Mouse (Mus musculus) C2C12 (cell line): ENCODE data around the gene Slc20a1. TPM values are rescaled to one million over a fixed set of nuclear protein-coding genes. Genes with fewer than 3 reads are reported as not detected.

ENCODE experiments used
- H3K27me3 ChIP-seq: one replicate; pipeline ENCODE4 v1.6.1; 2011; ENCODE audit not compliant: control insufficient read depth, insufficient read depth, insufficient read length
- H3K36me3 ChIP-seq: one replicate; pipeline ENCODE4 v1.6.1; 2011; ENCODE audit not compliant: control insufficient read depth, insufficient read depth
- H3K4me3 ChIP-seq: one replicate; pipeline ENCODE4 v1.5.1; 2011; ENCODE audit warnings: mild to moderate bottlenecking, control low read depth; ENCODE audit not compliant: poor library complexity, insufficient read depth, severe bottlenecking
- H3K79me2 ChIP-seq: one replicate; pipeline ENCODE4 v1.6.1; 2011; ENCODE audit not compliant: control insufficient read depth, insufficient read depth
- H3K79me3 ChIP-seq: one replicate; pipeline ENCODE4 v1.6.1; 2011; ENCODE audit warnings: low read depth, control low read depth
- H3ac ChIP-seq: one replicate; pipeline ENCODE3; 2011; ENCODE audit warnings: low read depth; ENCODE audit not compliant: control insufficient read depth, insufficient read length
- CEBPB ChIP-seq: IDR thresholded peaks from one replicate; pipeline ENCODE4 v1.6.1; 2011; ENCODE audit warnings: low read depth, mild to moderate bottlenecking, control low read depth, moderate library complexity
- CTCF ChIP-seq: IDR thresholded peaks from one replicate; pipeline ENCODE4 v1.5.1; 2011; ENCODE audit not compliant: control insufficient read depth, insufficient read depth, insufficient read length
- FOSL1 ChIP-seq: IDR thresholded peaks from one replicate; pipeline ENCODE4 v1.8.0; 2011; ENCODE audit warnings: mild to moderate bottlenecking, low read length; ENCODE audit not compliant: poor library complexity, insufficient read depth, severe bottlenecking
- MAX ChIP-seq: IDR thresholded peaks from one replicate; pipeline ENCODE4 v1.6.1; 2011; ENCODE audit warnings: mild to moderate bottlenecking, control low read depth
- MYOD1 ChIP-seq: IDR thresholded peaks from one replicate; pipeline ENCODE4 v1.6.1; 2011; ENCODE audit warnings: low read depth; ENCODE audit not compliant: control insufficient read depth, insufficient read length
- MYOG ChIP-seq: IDR thresholded peaks from one replicate; pipeline ENCODE4 v1.6.1; 2011; ENCODE audit not compliant: control insufficient read depth, insufficient read length; ENCODE audit errors: extremely low read depth
- USF1 ChIP-seq: IDR thresholded peaks from one replicate; pipeline ENCODE4 v1.6.1; 2011; ENCODE audit warnings: low read depth, mild to moderate bottlenecking, control low read depth, moderate library complexity
- polyA plus RNA-seq: library from polyadenylated mRNA; unstranded; fragments of >200 nt; fragmentation: generic; extraction: Trizol; gene quantifications from one replicate; pipeline ENCODE4 v1.2.1, GENCODE M21; 2012; ENCODE audit warnings: missing spikeins

Slc20a1 gene
- polyA plus RNA-seq, 1 experiment, result 57.4 TPM

DNA sequence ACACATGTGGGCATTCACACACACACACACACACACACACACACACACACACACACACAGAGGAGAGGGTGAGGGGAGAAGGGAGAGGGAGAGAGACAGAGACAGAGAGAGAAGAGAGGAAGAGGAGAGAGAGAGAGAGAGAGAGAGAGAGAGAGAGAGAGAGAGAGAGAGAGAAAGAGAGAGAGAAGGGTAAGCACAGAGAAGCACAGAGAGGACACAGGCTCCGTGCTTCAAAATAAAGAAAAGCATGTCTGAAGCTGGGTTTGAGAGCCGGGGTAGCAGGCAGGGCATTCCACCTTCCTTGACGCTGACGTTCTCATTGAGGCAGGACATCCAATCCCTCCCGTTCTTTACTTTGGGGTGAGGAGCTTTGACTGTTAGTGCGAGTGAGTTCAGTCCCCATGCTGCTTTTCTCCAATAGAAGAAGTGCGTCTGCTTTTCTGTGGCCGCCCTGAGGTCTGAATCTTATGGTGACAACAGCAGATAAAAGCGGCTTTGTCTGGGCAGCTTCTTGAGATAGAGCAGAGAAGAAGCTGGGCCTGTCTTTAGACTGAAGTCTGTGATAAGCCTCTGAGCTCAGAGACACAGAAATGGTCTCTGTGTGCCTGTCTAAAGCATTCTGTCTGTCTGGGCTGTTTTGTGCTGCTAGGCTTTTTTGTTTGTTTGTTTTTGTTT is 35.4 kb downstream of the Slc20a1 start:
- Histone ChIP-seq H3ac (no peak overlapping the region), H3K27me3 (no peaks in the 10 kb centered on the region), H3K79me2 (no peaks in the 10 kb centered on the region), H3K4me3 (no peak overlapping the region), H3K36me3 (no peaks in the 10 kb centered on the region), H3K79me3 (no peaks in the 10 kb centered on the region)
- TF ChIP-seq MYOD1, result no peak
- no peak for TF ChIP-seq MAX
- no peak for TF ChIP-seq USF1
- TF ChIP-seq CTCF, result no peak
- TF ChIP-seq FOSL1, result no peak
- no peak for TF ChIP-seq CEBPB
- no peak for TF ChIP-seq MYOG

- H3K36me3 ChIP-seq, result no peaks in the 10 kb centered on the region
- H3K79me3 ChIP-seq, result no peaks in the 10 kb centered on the region
- H3ac ChIP-seq, result no peak overlapping the region
- no peak overlapping the region for H3K4me3 ChIP-seq
- TF ChIP-seq FOSL1 (no peak), MAX (no peak), MYOD1 (no peak), USF1 (no peak), CEBPB (no peak)
- no peaks in the 10 kb centered on the region for H3K27me3 ChIP-seq
- H3K79me2 ChIP-seq, result no peaks in the 10 kb centered on the region
Observed at GRCm38 (mm10) chr2:129234731-129235130, 36.2 kb downstream of the Slc20a1 start.

DNA sequence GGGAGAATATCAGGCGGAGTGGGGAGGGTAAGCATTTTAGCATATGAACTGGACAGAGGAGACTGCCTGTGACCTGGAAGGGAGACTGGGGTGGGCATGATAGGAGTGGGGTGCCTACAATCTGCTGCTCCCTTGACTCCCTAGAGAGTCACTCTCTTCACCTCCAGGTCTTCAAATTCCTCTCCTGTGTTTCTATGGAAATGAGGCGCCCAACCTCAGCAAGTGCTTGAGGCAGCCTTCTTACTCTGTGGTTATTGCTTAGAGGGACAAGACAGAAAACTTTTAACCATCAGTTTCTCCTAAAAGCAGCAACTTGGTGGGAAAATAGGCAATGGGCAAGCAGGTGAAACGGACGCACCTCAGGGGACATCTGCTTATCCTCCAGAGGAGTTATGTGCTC is 38.0 kb downstream of the Slc20a1 start:
- Histone ChIP-seq H3K27me3 (no peaks in the 10 kb centered on the region), H3ac (no peak overlapping the region), H3K79me2 (no peaks in the 10 kb centered on the region), H3K36me3 (no peaks in the 10 kb centered on the region), H3K79me3 (no peaks in the 10 kb centered on the region), H3K4me3 (no peak overlapping the region)
- TF ChIP-seq FOSL1, result no peak
- TF ChIP-seq MAX, result no peak
- no peak for TF ChIP-seq CEBPB
- TF ChIP-seq CTCF, result no peak
- TF ChIP-seq USF1, result no peak

GRCm38 (mm10) chr2:129240726-129241432 is 42.3 kb downstream of the Slc20a1 start:
- Histone ChIP-seq H3K4me3 (no peak overlapping the region), H3K36me3 (no peaks in the 10 kb centered on the region), H3K79me2 (no peaks in the 10 kb centered on the region), H3K79me3 (no peaks in the 10 kb centered on the region), H3K27me3 (no peaks in the 10 kb centered on the region), H3ac (no peak overlapping the region)
- no peak for TF ChIP-seq CTCF
- no peak for TF ChIP-seq MYOD1
- no peak for TF ChIP-seq FOSL1
- no peak for TF ChIP-seq MAX
- no peak for TF ChIP-seq MYOG
- no peak for TF ChIP-seq USF1
- TF ChIP-seq CEBPB, result no peak

DNA sequence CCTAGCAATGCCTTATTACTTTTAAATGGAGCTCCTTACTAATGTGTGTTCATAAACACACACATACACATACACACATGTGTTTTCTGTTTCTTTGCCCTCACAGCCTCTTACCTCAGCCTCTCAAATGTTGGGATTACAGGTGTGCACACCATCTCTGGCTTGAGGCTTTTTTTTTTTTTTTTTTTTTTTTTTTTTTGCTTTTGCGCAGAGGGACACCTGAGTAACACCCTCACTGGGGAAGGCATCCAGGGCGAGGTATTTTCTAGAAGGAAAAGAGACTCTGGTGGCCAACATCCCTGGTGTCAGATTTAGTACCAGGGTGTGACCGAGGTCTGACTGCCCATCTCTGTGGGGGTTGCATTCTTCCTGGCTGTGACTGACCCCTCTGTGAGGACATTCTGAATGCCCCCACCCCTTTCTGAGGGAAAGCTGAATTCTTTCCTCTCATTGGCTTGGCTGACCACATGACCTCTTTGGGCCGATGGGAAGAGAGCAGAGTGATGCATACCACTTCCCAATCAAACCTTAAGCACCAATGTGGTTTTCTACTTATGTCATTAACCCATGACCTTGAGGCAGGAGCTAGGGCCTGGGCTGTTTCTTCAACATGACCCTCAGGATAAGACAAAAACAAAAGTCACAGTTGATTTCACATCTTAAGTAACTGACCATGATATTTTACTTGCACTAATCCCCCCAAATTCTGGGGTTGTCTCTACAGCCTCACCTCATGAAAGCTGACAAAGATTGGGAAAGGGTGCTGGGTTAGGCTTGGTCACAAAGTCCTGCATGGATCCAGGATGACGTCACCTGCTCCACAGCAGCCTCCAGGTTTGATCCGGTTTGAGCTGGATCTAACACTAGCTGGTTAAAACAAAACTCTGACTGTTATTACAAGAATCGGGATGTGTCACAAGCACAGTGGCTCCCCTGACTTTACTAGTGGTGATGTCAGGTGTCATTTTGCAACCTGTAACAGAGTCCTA is 43.6 kb downstream of the Slc20a1 start:
- H3K36me3 ChIP-seq, result no peaks in the 10 kb centered on the region
- TF ChIP-seq MAX (no peak), MYOD1 (no peak), CEBPB (no peak), CTCF (no peak), FOSL1 (no peak), USF1 (peak; percentile 34), MYOG (no peak)
- H3K79me2 ChIP-seq, result no peaks in the 10 kb centered on the region
- no peaks in the 10 kb centered on the region for H3K79me3 ChIP-seq
- H3K4me3 ChIP-seq, result no peak overlapping the region
- H3K27me3 ChIP-seq, result no peaks in the 10 kb centered on the region
- no peak overlapping the region for H3ac ChIP-seq
